Mouse (Mus musculus) forebrain, embryonic 11.5 days (tissue): ENCODE measurements around the gene Helz2. TPM values are rescaled to one million over a fixed set of nuclear protein-coding genes. Genes with fewer than 3 reads are reported as not detected.

Experiments used
- ATAC-seq: fragments of 200-750 bp; cut with Nextera tagmentation; replicated peaks from 2 replicates; pipeline ENCODE4 v1.8.0; 2017; ENCODE audit warnings: moderate TSS enrichment; ENCODE audit not compliant: low FRiP score
- DNase-seq: peaks from one replicate; pipeline ENCODE4 v3.0.0-alpha.2; 2017; ENCODE audit warnings: low spot score
- H3K27ac ChIP-seq: fragments of 300-500 bp; sonication (generic); 2 replicates; pipeline ENCODE4 v1.5.1; 2014; ENCODE audit warnings: low read depth, low read length
- H3K27me3 ChIP-seq: fragments of 300-500 bp; sonication (generic); 2 replicates; pipeline ENCODE4 v1.6.1; 2014; ENCODE audit warnings: mild to moderate bottlenecking, low read length, mixed read lengths; ENCODE audit not compliant: control insufficient read depth, insufficient read depth
- H3K36me3 ChIP-seq: fragments of 300-500 bp; sonication (generic); 2 replicates; pipeline ENCODE4 v1.6.1; 2014; ENCODE audit warnings: mild to moderate bottlenecking, low read length, moderate library complexity, mixed read lengths; ENCODE audit not compliant: control insufficient read depth, insufficient read depth
- H3K4me1 ChIP-seq: fragments of 300-500 bp; sonication (generic); replicated peaks from 2 replicates; pipeline ENCODE4 v1.6.1; 2014; ENCODE audit warnings: low read length, mixed read lengths; ENCODE audit not compliant: control insufficient read depth, insufficient read depth
- H3K4me2 ChIP-seq: fragments of 300-500 bp; sonication (generic); 2 replicates; pipeline ENCODE4 v1.6.1; 2014; ENCODE audit warnings: low read depth, mild to moderate bottlenecking, low read length, moderate library complexity, mixed read lengths; ENCODE audit not compliant: severe bottlenecking
- H3K4me3 ChIP-seq: fragments of 300-500 bp; sonication (generic); 2 replicates; pipeline ENCODE4 v1.5.1; 2014; ENCODE audit warnings: low read depth, low read length
- H3K9ac ChIP-seq: fragments of 300-500 bp; sonication (generic); 2 replicates; pipeline ENCODE4 v1.6.1; 2014; ENCODE audit warnings: low read length
- H3K9me3 ChIP-seq: fragments of 300-500 bp; sonication (generic); 2 replicates; pipeline ENCODE4 v1.6.1; 2016; ENCODE audit warnings: low read length, mixed read lengths; ENCODE audit not compliant: control insufficient read depth
- WGBS: fragments of 180-500 bp; shearing (Covaris S2); extraction: QIAGEN DNeasy Blood & Tissue Kit; methylation state at CpG from one replicate; pipeline ENCODE4 v1.1.7; 2014; 5-methylcytosine and 5-hydroxymethylcytosine counted together
- polyA plus RNA-seq: library from polyadenylated mRNA; unstranded; fragments of >200 nt; fragmentation: Nextera tagmentation; extraction: Ambion mirVana; gene quantifications from 2 replicates; pipeline ENCODE4 v1.2.1, GENCODE M21; 2014

The Helz2 gene
- polyA plus RNA-seq, 1 experiment from 2014 or later: 0.90 TPM

GRCm38 (mm10) chr2:181276766-181277165, 34.9 kb upstream of the Helz2 start:
- no peak overlapping the region for H3K27ac ChIP-seq
- H3K4me2 ChIP-seq: no peak overlapping the region
- peaks cover 3% of the 10 kb centered on the region; the same call in 1 of the 2 replicates for H3K36me3 ChIP-seq
- no peak for DNase-seq
- no peak for ATAC-seq
- no peaks in the 10 kb centered on the region for H3K9me3 ChIP-seq
- WGBS: 94% methylated on average over 1 of the region's 1 CpGs
- no peaks in the 10 kb centered on the region for H3K4me1 ChIP-seq
- no peaks in the 10 kb centered on the region for H3K27me3 ChIP-seq
- no peak overlapping the region for H3K4me3 ChIP-seq
- no peak overlapping the region for H3K9ac ChIP-seq

- ATAC-seq (no peak), DNase-seq (no peak)
- no peak overlapping the region for H3K4me2 ChIP-seq
- no peak overlapping the region for H3K27ac ChIP-seq
- H3K9ac ChIP-seq: no peak overlapping the region
- no peak overlapping the region for H3K4me3 ChIP-seq
- no peaks in the 10 kb centered on the region for H3K27me3 ChIP-seq
- H3K9me3 ChIP-seq: no peaks in the 10 kb centered on the region
- H3K36me3 ChIP-seq: peaks cover 3% of the 10 kb centered on the region; the same call in 1 of the 2 replicates
- WGBS: 86% methylated on average over 4 of the region's 4 CpGs
- H3K4me1 ChIP-seq: no peaks in the 10 kb centered on the region
These were observed 32.8 kb upstream of the Helz2 start for GRCm38 (mm10) chr2:181274639-181275038.

GRCm38 (mm10) chr2:181273829-181274228, 32.0 kb upstream of the Helz2 start:
- H3K9ac ChIP-seq: no peak overlapping the region
- H3K9me3 ChIP-seq: no peaks in the 10 kb centered on the region
- no peak for ATAC-seq
- H3K4me1 ChIP-seq: no peaks in the 10 kb centered on the region
- no peak overlapping the region for H3K27ac ChIP-seq
- H3K4me2 ChIP-seq: no peak overlapping the region
- no peak for DNase-seq
- H3K4me3 ChIP-seq: no peak overlapping the region
- H3K36me3 ChIP-seq: peaks cover 3% of the 10 kb centered on the region; the same call in 1 of the 2 replicates
- no peaks in the 10 kb centered on the region for H3K27me3 ChIP-seq
- 92% methylated on average over 2 of the region's 2 CpGs for WGBS

GRCm38 (mm10) chr2:181272092-181272491, 30.3 kb upstream of the Helz2 start:
- no peaks in the 10 kb centered on the region for H3K9me3 ChIP-seq
- no peak for DNase-seq
- no peak overlapping the region for H3K27ac ChIP-seq
- H3K4me3 ChIP-seq: no peak overlapping the region
- no peak overlapping the region for H3K9ac ChIP-seq
- H3K4me1 ChIP-seq: no peaks in the 10 kb centered on the region
- H3K27me3 ChIP-seq: no peaks in the 10 kb centered on the region
- no peaks in the 10 kb centered on the region; the same call in 1 of the 2 replicates for H3K36me3 ChIP-seq
- ATAC-seq: no peak
- no peak overlapping the region for H3K4me2 ChIP-seq
- 90% methylated on average over 2 of the region's 2 CpGs for WGBS

- H3K9ac ChIP-seq: no peak overlapping the region
- H3K9me3 ChIP-seq: no peaks in the 10 kb centered on the region
- ATAC-seq: no peak
- no peak overlapping the region for H3K4me3 ChIP-seq
- DNase-seq: no peak
- H3K27ac ChIP-seq: no peak overlapping the region
- H3K36me3 ChIP-seq: no peaks in the 10 kb centered on the region; the same call in 1 of the 2 replicates
- H3K4me1 ChIP-seq: no peaks in the 10 kb centered on the region
- H3K27me3 ChIP-seq: no peaks in the 10 kb centered on the region
- 92% methylated on average over 2 of the region's 2 CpGs for WGBS
- H3K4me2 ChIP-seq: no peak overlapping the region
These were observed 25.0 kb upstream of the Helz2 start for GRCm38 (mm10) chr2:181266839-181267238.

GRCm38 (mm10) chr2:181253248-181253647, 11.4 kb upstream of the Helz2 start:
- no peak for DNase-seq
- H3K27me3 ChIP-seq: no peaks in the 10 kb centered on the region
- H3K4me1 ChIP-seq: no peaks in the 10 kb centered on the region
- no peaks in the 10 kb centered on the region for H3K9me3 ChIP-seq
- peaks cover 14% of the 10 kb centered on the region for H3K36me3 ChIP-seq
- H3K4me3 ChIP-seq: no peak overlapping the region
- no peak overlapping the region for H3K9ac ChIP-seq
- ATAC-seq: no peak
- 82% methylated on average over 1 of the region's 1 CpGs for WGBS
- H3K27ac ChIP-seq: no peak overlapping the region
- no peak overlapping the region for H3K4me2 ChIP-seq

GRCm38 (mm10) chr2:181251841-181252240, 10.0 kb upstream of the Helz2 start:
- ATAC-seq (no peak), DNase-seq (no peak)
- 75% methylated on average over 1 of the region's 1 CpGs for WGBS
- Histone ChIP-seq H3K4me1 (no peaks in the 10 kb centered on the region), H3K4me3 (no peak overlapping the region), H3K27ac (no peak overlapping the region), H3K4me2 (no peak overlapping the region), H3K36me3 (peaks cover 11% of the 10 kb centered on the region), H3K9ac (no peak overlapping the region), H3K9me3 (no peaks in the 10 kb centered on the region), H3K27me3 (no peaks in the 10 kb centered on the region)

- Histone ChIP-seq H3K4me2 (no peak overlapping the region), H3K4me1 (no peaks in the 10 kb centered on the region), H3K9me3 (no peaks in the 10 kb centered on the region), H3K27me3 (no peaks in the 10 kb centered on the region), H3K27ac (no peak overlapping the region), H3K9ac (no peak overlapping the region), H3K36me3 (peaks cover 9% of the 10 kb centered on the region), H3K4me3 (no peak overlapping the region)
- ATAC-seq (no peak), DNase-seq (no peak)
- 90% methylated on average over 10 of the region's 10 CpGs for WGBS
These were observed 7.4 kb upstream of the Helz2 start for GRCm38 (mm10) chr2:181249217-181249616.

- no peak overlapping the region for H3K4me2 ChIP-seq
- H3K9me3 ChIP-seq: no peaks in the 10 kb centered on the region
- WGBS: 30% methylated on average over 2 of the region's 2 CpGs
- no peak overlapping the region for H3K9ac ChIP-seq
- no peak for DNase-seq
- H3K27ac ChIP-seq: no peak overlapping the region
- H3K4me3 ChIP-seq: no peak overlapping the region
- no peaks in the 10 kb centered on the region; the same call in 1 of the 2 replicates for H3K4me1 ChIP-seq
- no peak for ATAC-seq
- H3K36me3 ChIP-seq: no peaks in the 10 kb centered on the region
- no peaks in the 10 kb centered on the region for H3K27me3 ChIP-seq
These were observed 3.2 kb upstream of the Helz2 start for GRCm38 (mm10) chr2:181245031-181245430.
